Mouse (Mus musculus): ENCODE measurements around the gene Cacna1g. TPM values are rescaled to one million over a fixed set of nuclear protein-coding genes. Genes with fewer than 3 reads are reported as not detected.

Gene Cacna1g
- polyA plus RNA-seq, 1 experiment from 2014 or later: 15.1 TPM

GRCm38 (mm10) chr11:94461856-94462255 is 12.1 kb downstream of the Cacna1g start:
- peaks cover 5% of the 10 kb centered on the region for H3K36me3 ChIP-seq (ENCODE audit: control insufficient read depth, insufficient read depth, low read length)
- no peak for ATAC-seq
- no peak overlapping the region for H3K4me3 ChIP-seq (ENCODE audit: low read length)
- WGBS: 93% methylated on average over 11 of the region's 11 CpGs
- H3K9me3 ChIP-seq (ENCODE audit: control insufficient read depth, low read length): no peaks in the 10 kb centered on the region
- peaks cover 19% of the 10 kb centered on the region for H3K4me1 ChIP-seq (ENCODE audit: control insufficient read depth, insufficient read depth, low read depth, low read length)
- H3K27ac ChIP-seq (ENCODE audit: low read depth, low read length): no peak overlapping the region
- no peak overlapping the region for H3K4me2 ChIP-seq (ENCODE audit: low read length)
- no peak overlapping the region for H3K9ac ChIP-seq (ENCODE audit: low read depth, low read length)
- no peaks in the 10 kb centered on the region for H3K27me3 ChIP-seq (replicated peaks; ENCODE audit: control insufficient read depth, insufficient read depth, low read length)

DNA sequence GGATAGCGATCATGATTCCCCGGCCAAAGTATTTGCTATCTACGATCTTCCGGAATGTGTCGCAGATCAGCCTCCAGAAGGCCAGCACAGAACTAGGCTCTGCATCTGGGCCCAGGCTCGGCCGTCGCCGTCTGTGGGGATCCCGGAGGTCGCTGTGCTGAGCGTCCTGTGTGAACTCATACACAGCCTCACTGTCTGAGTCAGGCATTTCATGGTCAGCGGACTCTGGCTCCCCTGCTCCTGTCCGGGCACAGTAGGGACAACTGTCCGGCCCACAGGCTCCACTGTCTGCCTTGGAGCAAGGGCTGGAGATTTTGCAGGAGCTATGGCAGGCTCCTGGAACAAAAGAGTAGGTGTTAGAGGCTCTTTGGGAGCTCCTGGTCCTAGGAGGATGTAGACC is 17.0 kb downstream of the Cacna1g start:
- no peak for ATAC-seq
- H3K4me3 ChIP-seq (ENCODE audit: low read length): no peak overlapping the region
- no peaks in the 10 kb centered on the region for H3K9me3 ChIP-seq (ENCODE audit: control insufficient read depth, low read length)
- H3K36me3 ChIP-seq (ENCODE audit: control insufficient read depth, insufficient read depth, low read length): peaks cover 5% of the 10 kb centered on the region
- H3K27ac ChIP-seq (ENCODE audit: low read depth, low read length): no peak overlapping the region
- 89% methylated on average over 15 of the region's 15 CpGs for WGBS
- peak overlapping the region; percentile 3; the same call in 1 of the 2 replicates for H3K9ac ChIP-seq (ENCODE audit: low read depth, low read length)
- no peak overlapping the region for H3K4me2 ChIP-seq (ENCODE audit: low read length)
- peaks cover 12% of the 10 kb centered on the region; the same call in 1 of the 2 replicates for H3K4me1 ChIP-seq (ENCODE audit: control insufficient read depth, insufficient read depth, low read depth, low read length)
- no peaks in the 10 kb centered on the region for H3K27me3 ChIP-seq (replicated peaks; ENCODE audit: control insufficient read depth, insufficient read depth, low read length)

DNA sequence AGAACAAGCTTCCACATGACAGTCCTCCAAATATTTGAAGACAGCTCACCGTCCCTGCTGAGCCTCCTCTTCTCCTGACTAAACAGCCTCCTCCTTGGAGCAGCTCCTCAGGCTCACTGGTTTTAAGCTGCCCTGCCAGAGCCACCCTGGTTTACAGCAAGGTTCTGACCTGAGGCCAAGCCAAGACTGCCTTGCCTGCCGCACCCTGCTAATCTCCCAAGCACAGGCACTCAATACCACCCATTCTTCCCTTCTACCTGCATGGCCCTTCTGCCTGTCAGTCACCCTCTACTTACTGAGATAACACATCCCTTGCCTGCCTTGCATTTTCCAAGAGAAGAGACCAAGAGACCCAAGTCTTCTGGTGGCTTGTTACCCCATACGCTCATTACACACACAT is 17.7 kb downstream of the Cacna1g start:
- 74% methylated on average over 3 of the region's 3 CpGs for WGBS
- H3K27ac ChIP-seq (ENCODE audit: low read depth, low read length): no peak overlapping the region
- H3K36me3 ChIP-seq (ENCODE audit: control insufficient read depth, insufficient read depth, low read length): no peaks in the 10 kb centered on the region; the same call in none of the 2 replicates
- no peak overlapping the region for H3K4me3 ChIP-seq (ENCODE audit: low read length)
- peaks cover 12% of the 10 kb centered on the region; the same call in 1 of the 2 replicates for H3K4me1 ChIP-seq (ENCODE audit: control insufficient read depth, insufficient read depth, low read depth, low read length)
- no peak overlapping the region for H3K9ac ChIP-seq (ENCODE audit: low read depth, low read length)
- no peak overlapping the region for H3K4me2 ChIP-seq (ENCODE audit: low read length)
- H3K27me3 ChIP-seq (replicated peaks; ENCODE audit: control insufficient read depth, insufficient read depth, low read length): no peaks in the 10 kb centered on the region
- ATAC-seq: no peak
- no peaks in the 10 kb centered on the region for H3K9me3 ChIP-seq (ENCODE audit: control insufficient read depth, low read length)

DNA sequence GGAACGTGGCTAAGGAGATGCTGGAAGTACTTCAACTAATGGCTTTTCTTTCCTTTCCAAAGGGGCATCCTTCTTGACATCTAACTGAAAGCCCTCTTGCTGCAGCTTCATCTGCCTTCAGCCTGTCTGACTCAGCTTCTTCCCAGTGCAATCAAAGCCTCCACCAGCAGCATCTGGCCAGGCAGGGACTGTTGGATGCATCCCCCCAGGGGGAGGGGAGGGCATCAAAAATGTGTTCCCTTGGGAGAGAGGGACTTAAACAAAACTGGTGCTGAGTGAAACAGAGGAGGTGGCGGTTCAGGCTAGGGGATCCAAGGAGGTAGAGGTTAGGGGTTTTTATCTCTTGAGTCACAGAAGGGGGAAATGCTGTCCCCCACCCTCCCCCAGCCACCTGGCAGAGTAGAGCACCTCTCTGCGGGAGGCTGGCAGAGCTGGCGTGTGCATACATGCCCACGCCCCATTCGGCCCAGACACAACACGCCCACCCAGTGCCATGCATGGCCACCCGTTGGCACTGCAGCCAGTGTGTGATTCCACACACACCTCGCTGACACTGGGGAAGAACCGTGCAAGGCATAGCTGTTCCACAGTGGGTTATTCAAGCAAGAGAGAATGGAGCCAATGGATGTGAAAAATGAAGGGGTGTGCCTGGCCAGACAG is 18.7 kb downstream of the Cacna1g start:
- no peaks in the 10 kb centered on the region for H3K27me3 ChIP-seq (replicated peaks; ENCODE audit: control insufficient read depth, insufficient read depth, low read length)
- no peaks in the 10 kb centered on the region; the same call in none of the 2 replicates for H3K36me3 ChIP-seq (ENCODE audit: control insufficient read depth, insufficient read depth, low read length)
- H3K27ac ChIP-seq (ENCODE audit: low read depth, low read length): no peak overlapping the region
- no peak for ATAC-seq
- H3K4me1 ChIP-seq (ENCODE audit: control insufficient read depth, insufficient read depth, low read depth, low read length): peaks cover 14% of the 10 kb centered on the region
- no peaks in the 10 kb centered on the region for H3K9me3 ChIP-seq (ENCODE audit: control insufficient read depth, low read length)
- no peak overlapping the region for H3K4me3 ChIP-seq (ENCODE audit: low read length)
- H3K4me2 ChIP-seq (ENCODE audit: low read length): no peak overlapping the region
- WGBS: 55% methylated on average over 10 of the region's 10 CpGs
- H3K9ac ChIP-seq (ENCODE audit: low read depth, low read length): 0 out of 2 replicates have a peak overlapping the region, but pooled peaks have one; percentile 9

DNA sequence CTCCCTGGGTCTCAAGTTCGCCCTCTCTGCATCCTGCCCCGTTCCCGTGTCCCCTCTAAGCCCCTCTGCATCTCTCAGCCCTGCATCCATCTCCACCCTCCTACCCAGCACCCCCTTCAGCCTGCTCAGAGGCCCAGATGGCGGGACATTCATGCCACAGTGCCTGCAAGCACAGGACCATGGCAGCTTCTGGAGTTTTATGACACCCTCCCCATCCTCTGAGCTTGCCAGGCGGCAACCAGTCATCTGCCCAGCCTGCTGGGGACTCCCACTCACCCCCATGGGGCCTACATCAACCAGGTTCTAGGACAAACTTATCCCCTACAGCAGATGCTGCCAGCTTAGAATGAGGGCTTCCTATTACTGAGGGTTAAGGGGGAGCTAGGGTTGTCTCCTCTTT is 19.2 kb downstream of the Cacna1g start:
- H3K4me1 ChIP-seq (ENCODE audit: control insufficient read depth, insufficient read depth, low read depth, low read length): peaks cover 20% of the 10 kb centered on the region
- 62% methylated on average over 5 of the region's 5 CpGs for WGBS
- H3K4me2 ChIP-seq (ENCODE audit: low read length): no peak overlapping the region
- no peak overlapping the region for H3K4me3 ChIP-seq (ENCODE audit: low read length)
- H3K27me3 ChIP-seq (replicated peaks; ENCODE audit: control insufficient read depth, insufficient read depth, low read length): no peaks in the 10 kb centered on the region
- H3K9me3 ChIP-seq (ENCODE audit: control insufficient read depth, low read length): no peaks in the 10 kb centered on the region
- H3K9ac ChIP-seq (ENCODE audit: low read depth, low read length): no peak overlapping the region
- H3K27ac ChIP-seq (ENCODE audit: low read depth, low read length): no peak overlapping the region
- no peak for ATAC-seq
- H3K36me3 ChIP-seq (ENCODE audit: control insufficient read depth, insufficient read depth, low read length): no peaks in the 10 kb centered on the region; the same call in none of the 2 replicates

DNA sequence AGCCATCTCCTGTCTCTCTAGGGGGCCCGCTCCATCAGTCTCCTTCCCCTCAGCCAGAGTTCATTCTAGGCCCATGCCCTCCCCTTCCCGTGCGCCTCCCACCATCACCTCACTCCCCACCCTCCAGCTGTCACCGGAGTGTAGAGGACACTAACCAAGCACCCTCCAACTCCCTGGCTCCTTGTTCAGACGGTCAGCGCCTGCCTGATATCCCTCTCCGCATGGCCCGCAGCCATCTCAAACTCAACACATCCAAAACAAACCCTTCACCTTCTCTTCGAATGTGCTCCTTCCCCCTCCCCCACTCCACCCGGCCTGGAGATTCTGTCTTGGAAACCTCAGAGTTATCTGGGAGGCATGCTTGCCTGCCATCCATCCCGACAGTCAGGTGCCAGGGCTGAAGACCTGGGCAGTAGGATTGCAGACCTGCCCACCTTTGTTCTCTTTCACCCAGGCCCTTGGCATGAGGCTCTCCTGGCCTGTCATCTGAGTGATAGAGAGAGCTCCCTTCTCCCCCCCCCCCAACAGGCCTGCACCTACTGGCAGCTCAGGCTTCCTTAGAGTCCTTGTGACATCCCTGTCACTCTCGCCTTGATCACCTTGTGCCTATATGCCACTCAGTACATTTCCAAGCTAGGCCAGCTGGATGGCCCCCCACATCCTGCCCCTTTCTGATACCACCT is 22.8 kb downstream of the Cacna1g start:
- ATAC-seq: no peak
- WGBS: 68% methylated on average over 12 of the region's 12 CpGs

GRCm38 (mm10) chr11:94449886-94450285 is 24.1 kb downstream of the Cacna1g start:
- ATAC-seq: 0 out of 2 replicates have a peak, but pooled peaks have one; percentile 6
- no peak overlapping the region for H3K4me3 ChIP-seq (ENCODE audit: low read length)
- no peaks in the 10 kb centered on the region for H3K9me3 ChIP-seq (ENCODE audit: control insufficient read depth, low read length)
- peaks cover 32% of the 10 kb centered on the region for H3K4me1 ChIP-seq (ENCODE audit: control insufficient read depth, insufficient read depth, low read depth, low read length)
- H3K27ac ChIP-seq (ENCODE audit: low read depth, low read length): peak overlapping the region; percentile 30; the same call in 1 of the 2 replicates
- no peak overlapping the region for H3K9ac ChIP-seq (ENCODE audit: low read depth, low read length)
- H3K4me2 ChIP-seq (ENCODE audit: low read length): no peak overlapping the region
- no peaks in the 10 kb centered on the region for H3K27me3 ChIP-seq (replicated peaks; ENCODE audit: control insufficient read depth, insufficient read depth, low read length)
- WGBS: 52% methylated on average over 5 of the region's 5 CpGs
- no peaks in the 10 kb centered on the region for H3K36me3 ChIP-seq (ENCODE audit: control insufficient read depth, insufficient read depth, low read length)

More for the DNA sequence above, 22.8 kb downstream of the Cacna1g start:
- Histone ChIP-seq H3K4me3 (ENCODE audit: low read length) (no peak overlapping the region), H3K36me3 (ENCODE audit: control insufficient read depth, insufficient read depth, low read length) (no peaks in the 10 kb centered on the region), H3K27ac (ENCODE audit: low read depth, low read length) (no peak overlapping the region), H3K9me3 (ENCODE audit: control insufficient read depth, low read length) (no peaks in the 10 kb centered on the region), H3K4me1 (ENCODE audit: control insufficient read depth, insufficient read depth, low read depth, low read length) (peaks cover 29% of the 10 kb centered on the region), H3K27me3 (replicated peaks; ENCODE audit: control insufficient read depth, insufficient read depth, low read length) (no peaks in the 10 kb centered on the region), H3K4me2 (ENCODE audit: low read length) (no peak overlapping the region), H3K9ac (ENCODE audit: low read depth, low read length) (no peak overlapping the region)

- H3K9me3 ChIP-seq (ENCODE audit: control insufficient read depth, low read length): no peaks in the 10 kb centered on the region
- no peak overlapping the region for H3K4me2 ChIP-seq (ENCODE audit: low read length)
- peak overlapping the region; percentile 30; the same call in 1 of the 2 replicates for H3K27ac ChIP-seq (ENCODE audit: low read depth, low read length)
- H3K4me1 ChIP-seq (ENCODE audit: control insufficient read depth, insufficient read depth, low read depth, low read length): peaks cover 33% of the 10 kb centered on the region
- no peaks in the 10 kb centered on the region for H3K27me3 ChIP-seq (replicated peaks; ENCODE audit: control insufficient read depth, insufficient read depth, low read length)
- H3K4me3 ChIP-seq (ENCODE audit: low read length): no peak overlapping the region
- H3K9ac ChIP-seq (ENCODE audit: low read depth, low read length): no peak overlapping the region
- peak; percentile 48; the same call in 1 of the 2 replicates for ATAC-seq
- no peaks in the 10 kb centered on the region for H3K36me3 ChIP-seq (ENCODE audit: control insufficient read depth, insufficient read depth, low read length)
- 40% methylated on average over 8 of the region's 8 CpGs for WGBS
Observed at GRCm38 (mm10) chr11:94449239-94449638, 24.8 kb downstream of the Cacna1g start.

- H3K4me2 ChIP-seq (ENCODE audit: low read length): no peak overlapping the region
- WGBS: 17% methylated on average over 3 of the region's 3 CpGs
- H3K9ac ChIP-seq (ENCODE audit: low read depth, low read length): no peak overlapping the region
- no peaks in the 10 kb centered on the region for H3K9me3 ChIP-seq (ENCODE audit: control insufficient read depth, low read length)
- no peak for ATAC-seq
- no peak overlapping the region for H3K4me3 ChIP-seq (ENCODE audit: low read length)
- no peak overlapping the region; the same call in 1 of the 2 replicates for H3K27ac ChIP-seq (ENCODE audit: low read depth, low read length)
- peaks cover 7% of the 10 kb centered on the region for H3K36me3 ChIP-seq (ENCODE audit: control insufficient read depth, insufficient read depth, low read length)
- peaks cover 40% of the 10 kb centered on the region for H3K4me1 ChIP-seq (ENCODE audit: control insufficient read depth, insufficient read depth, low read depth, low read length)
- no peaks in the 10 kb centered on the region for H3K27me3 ChIP-seq (replicated peaks; ENCODE audit: control insufficient read depth, insufficient read depth, low read length)
Observed at GRCm38 (mm10) chr11:94447017-94447416, 27.0 kb downstream of the Cacna1g start.
